Mouse (Mus musculus) midbrain, embryonic 11.5 days (tissue): ENCODE results near the gene U2surp. TPM values are rescaled to one million over a fixed set of nuclear protein-coding genes. Genes with fewer than 3 reads are reported as not detected.

Experiments used
- ATAC-seq: fragments of 200-750 bp; cut with Nextera tagmentation; 2 replicates; pipeline ENCODE4 v1.8.0; 2017; ENCODE audit warnings: moderate TSS enrichment, moderate library complexity; ENCODE audit not compliant: low FRiP score
- DNase-seq: peaks from one replicate; pipeline ENCODE4 v3.0.0; 2015; ENCODE audit warnings: low spot score; ENCODE audit errors: missing footprints
- H3K27ac ChIP-seq: fragments of 300-500 bp; sonication (generic); 2 replicates; pipeline ENCODE4 v1.5.1; 2014; ENCODE audit warnings: low read depth, low read length
- H3K27me3 ChIP-seq: fragments of 300-500 bp; sonication (generic); 2 replicates; pipeline ENCODE4 v1.6.1; 2014; ENCODE audit warnings: mild to moderate bottlenecking, low read length, moderate library complexity, mixed read lengths; ENCODE audit not compliant: control insufficient read depth, insufficient read depth
- H3K36me3 ChIP-seq: fragments of 300-500 bp; sonication (generic); 2 replicates; pipeline ENCODE4 v1.6.1; 2014; ENCODE audit warnings: mild to moderate bottlenecking, low read length, moderate library complexity, mixed read lengths; ENCODE audit not compliant: control insufficient read depth, insufficient read depth
- H3K4me1 ChIP-seq: fragments of 300-500 bp; sonication (generic); 2 replicates; pipeline ENCODE4 v1.6.1; 2014; ENCODE audit warnings: low read length; ENCODE audit not compliant: control insufficient read depth, insufficient read depth
- H3K4me2 ChIP-seq: fragments of 300-500 bp; sonication (generic); 2 replicates; pipeline ENCODE4 v1.6.1; 2014; ENCODE audit warnings: mild to moderate bottlenecking, moderate library complexity
- H3K4me3 ChIP-seq: fragments of 300-500 bp; sonication (generic); 2 replicates; pipeline ENCODE4 v1.5.1; 2014; ENCODE audit warnings: low read depth, low read length
- H3K9ac ChIP-seq: fragments of 300-500 bp; sonication (generic); 2 replicates; pipeline ENCODE4 v1.6.1; 2014; ENCODE audit warnings: low read length
- H3K9me3 ChIP-seq: fragments of 300-500 bp; sonication (generic); 2 replicates; pipeline ENCODE4 v1.6.1; 2016; ENCODE audit warnings: low read length; ENCODE audit not compliant: control insufficient read depth
- WGBS: fragments of 180-500 bp; shearing (Covaris S2); extraction: QIAGEN DNeasy Blood & Tissue Kit; methylation state at CpG from one replicate; pipeline ENCODE4 v1.1.7; 2014; 5-methylcytosine and 5-hydroxymethylcytosine counted together
- polyA plus RNA-seq: library from polyadenylated mRNA; unstranded; fragments of >200 nt; fragmentation: Nextera tagmentation; extraction: Ambion mirVana; gene quantifications from 2 replicates; pipeline ENCODE4 v1.2.1, GENCODE M21; 2014

Gene U2surp
- polyA plus RNA-seq, 1 experiment from 2014 or later: 157 TPM

DNA sequence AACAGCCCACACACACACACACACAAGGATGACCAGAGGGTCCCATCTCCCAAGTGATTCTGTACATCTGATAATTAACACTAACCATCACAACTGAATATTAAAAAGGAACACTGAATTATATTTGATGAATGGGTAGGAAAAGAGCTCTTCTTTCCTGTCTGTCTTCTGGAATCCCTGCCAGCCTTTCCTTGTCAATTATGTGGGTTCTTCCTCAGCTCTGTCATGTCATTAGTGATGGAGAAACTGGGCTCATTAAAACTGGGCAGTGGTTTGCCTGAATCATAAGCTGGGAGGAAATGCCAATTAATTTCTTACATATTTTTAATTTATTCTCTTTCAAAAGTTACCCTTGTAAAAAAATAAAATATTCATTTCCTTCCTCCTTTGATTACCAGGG, 29.4 kb upstream of the U2surp start:
- no peaks in the 10 kb centered on the region for H3K27me3 ChIP-seq
- H3K4me2 ChIP-seq: no peak overlapping the region
- no peak overlapping the region for H3K9ac ChIP-seq
- no peak overlapping the region for H3K4me3 ChIP-seq
- H3K4me1 ChIP-seq: no peaks in the 10 kb centered on the region
- H3K27ac ChIP-seq: no peak overlapping the region
- H3K36me3 ChIP-seq: no peaks in the 10 kb centered on the region
- DNase-seq (no peak), ATAC-seq (no peak)
- no peaks in the 10 kb centered on the region for H3K9me3 ChIP-seq

DNA sequence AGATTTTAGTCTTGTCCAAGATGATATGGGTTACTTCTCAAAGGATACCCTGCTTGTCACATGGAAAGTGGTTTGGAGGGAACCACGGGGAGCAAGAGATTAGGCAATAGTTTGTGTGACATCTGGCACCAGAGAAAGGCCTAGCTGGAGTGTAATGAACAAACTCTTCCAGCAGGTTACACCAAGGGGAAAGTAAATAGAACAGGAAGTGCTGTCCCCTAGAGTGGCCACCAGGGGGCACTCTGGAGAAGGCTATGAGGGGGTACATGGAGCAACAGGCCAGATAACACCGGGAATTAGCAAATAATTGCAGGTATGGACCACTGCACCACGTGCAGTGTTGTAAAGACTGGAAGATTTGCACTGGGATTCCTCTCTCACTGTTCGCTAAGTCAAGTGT, 28.7 kb upstream of the U2surp start:
- no peaks in the 10 kb centered on the region for H3K27me3 ChIP-seq
- ATAC-seq: no peak
- H3K9me3 ChIP-seq: no peaks in the 10 kb centered on the region
- no peaks in the 10 kb centered on the region for H3K4me1 ChIP-seq
- H3K4me2 ChIP-seq: no peak overlapping the region
- H3K9ac ChIP-seq: no peak overlapping the region
- 60% methylated on average over 4 of the region's 4 CpGs for WGBS
- no peak overlapping the region for H3K27ac ChIP-seq
- DNase-seq: no peak
- H3K4me3 ChIP-seq: no peak overlapping the region
- H3K36me3 ChIP-seq: no peaks in the 10 kb centered on the region

DNA sequence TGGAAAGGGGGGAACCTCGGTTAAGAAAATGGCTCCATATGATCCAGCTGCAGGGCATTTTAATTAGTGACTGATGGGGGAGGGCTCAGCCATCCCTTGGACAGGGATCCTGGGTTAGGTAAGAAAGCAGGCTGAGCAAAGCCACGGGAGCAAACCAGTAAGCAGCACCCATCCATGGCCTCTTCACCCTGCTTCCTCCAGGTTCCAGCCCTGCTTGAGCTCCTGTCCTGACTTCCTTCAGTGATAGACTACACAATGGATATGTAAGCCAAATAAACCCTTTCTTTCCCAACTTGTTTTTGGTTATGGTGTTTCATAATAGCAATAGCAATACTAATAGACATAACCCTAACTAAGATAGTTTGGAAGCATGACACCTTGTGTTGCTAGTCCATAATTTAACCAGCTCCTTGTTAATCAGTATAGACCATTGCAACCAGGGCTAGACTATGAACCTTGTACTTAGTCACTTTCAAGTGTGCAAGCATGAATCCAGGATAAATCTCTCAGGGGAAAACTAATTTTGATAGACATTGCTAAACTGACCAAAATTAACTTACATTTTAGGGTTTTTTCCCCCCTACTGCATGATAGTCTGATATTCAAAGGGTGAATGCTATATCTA, 27.5 kb upstream of the U2surp start:
- H3K4me2 ChIP-seq: no peak overlapping the region
- DNase-seq: no peak
- no peak for ATAC-seq
- H3K9ac ChIP-seq: no peak overlapping the region
- no peak overlapping the region for H3K27ac ChIP-seq
- no peaks in the 10 kb centered on the region for H3K27me3 ChIP-seq
- H3K4me3 ChIP-seq: no peak overlapping the region
- H3K9me3 ChIP-seq: no peaks in the 10 kb centered on the region
- H3K4me1 ChIP-seq: no peaks in the 10 kb centered on the region
- H3K36me3 ChIP-seq: no peaks in the 10 kb centered on the region
- WGBS: 70% methylated on average over 2 of the region's 2 CpGs

DNA sequence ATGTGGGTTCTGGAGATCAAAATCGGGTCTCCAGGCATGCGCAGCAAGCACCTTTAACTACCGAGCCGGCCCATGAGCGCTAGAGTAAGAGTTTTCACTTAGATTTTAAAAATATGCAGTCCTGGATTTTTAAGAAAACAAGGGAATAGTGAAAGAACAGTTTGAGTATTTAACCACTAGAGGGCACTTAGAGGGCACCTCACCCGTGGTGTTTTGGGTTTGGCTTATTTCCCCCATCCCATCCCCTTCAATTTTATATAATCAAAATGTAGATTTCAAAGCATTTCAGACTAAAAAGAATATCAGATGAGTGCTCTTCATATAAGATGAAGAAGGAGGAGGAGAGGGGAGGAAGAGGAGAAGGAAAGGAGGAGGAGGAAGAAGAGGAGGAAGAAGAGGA, 22.0 kb upstream of the U2surp start:
- no peak overlapping the region for H3K4me3 ChIP-seq
- H3K36me3 ChIP-seq: no peaks in the 10 kb centered on the region
- H3K9ac ChIP-seq: no peak overlapping the region
- H3K27me3 ChIP-seq: no peaks in the 10 kb centered on the region
- H3K4me1 ChIP-seq: no peaks in the 10 kb centered on the region
- no peaks in the 10 kb centered on the region for H3K9me3 ChIP-seq
- no peak overlapping the region for H3K27ac ChIP-seq
- DNase-seq: no peak
- ATAC-seq: no peak
- no peak overlapping the region for H3K4me2 ChIP-seq
- WGBS: 39% methylated on average over 6 of the region's 6 CpGs

DNA sequence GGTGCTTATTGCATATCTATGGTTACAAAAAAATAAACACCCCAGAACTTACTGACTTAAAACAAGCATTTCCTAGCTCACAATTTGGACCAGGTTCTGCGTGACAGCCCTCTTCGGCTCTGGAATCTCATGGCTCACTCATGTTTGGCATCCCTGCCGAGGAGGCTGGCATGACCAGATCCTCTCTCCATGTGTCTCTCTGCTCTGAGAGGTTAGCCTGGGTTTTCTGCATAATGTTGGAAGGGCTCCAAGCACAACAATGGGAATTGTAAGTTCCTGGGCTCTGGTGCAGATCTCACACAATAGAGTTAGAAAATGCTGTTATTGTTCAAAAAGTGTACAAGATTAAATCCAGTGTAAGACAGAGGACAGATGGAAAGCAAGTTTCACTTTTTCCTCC, 19.3 kb upstream of the U2surp start:
- no peak for ATAC-seq
- WGBS: 64% methylated on average over 3 of the region's 3 CpGs

DNA sequence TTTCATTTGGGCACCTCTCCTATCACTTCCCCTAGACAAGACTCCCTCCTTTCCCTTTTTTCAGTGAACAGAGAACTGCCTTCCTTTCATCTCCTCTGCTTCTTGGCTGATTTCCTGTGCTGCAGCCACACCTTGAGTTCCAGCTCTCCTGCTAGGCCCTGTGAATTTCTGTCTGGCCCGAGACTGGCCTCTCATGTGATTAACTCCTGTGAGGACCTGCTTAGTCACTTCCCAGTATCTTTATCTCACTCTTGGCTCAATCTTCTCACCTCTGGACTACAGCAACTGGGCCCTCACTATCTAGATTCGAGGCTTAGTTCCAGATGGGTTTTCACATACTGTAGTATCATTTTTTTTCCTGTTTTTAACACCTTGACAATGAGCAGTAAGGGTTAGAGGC, 15.9 kb upstream of the U2surp start:
- DNase-seq (peak; percentile 14), ATAC-seq (no peak)
- WGBS: 68% methylated on average over 2 of the region's 2 CpGs
- Histone ChIP-seq H3K27ac (no peak overlapping the region), H3K4me2 (no peak overlapping the region), H3K9me3 (no peaks in the 10 kb centered on the region), H3K4me1 (no peaks in the 10 kb centered on the region), H3K27me3 (no peaks in the 10 kb centered on the region), H3K36me3 (no peaks in the 10 kb centered on the region), H3K4me3 (no peak overlapping the region), H3K9ac (no peak overlapping the region)

More for the DNA sequence above, 19.3 kb upstream of the U2surp start:
- Histone ChIP-seq H3K9ac (no peak overlapping the region), H3K4me3 (no peak overlapping the region), H3K27ac (no peak overlapping the region), H3K4me2 (no peak overlapping the region), H3K27me3 (no peaks in the 10 kb centered on the region), H3K9me3 (no peaks in the 10 kb centered on the region), H3K36me3 (no peaks in the 10 kb centered on the region), H3K4me1 (no peaks in the 10 kb centered on the region)
- DNase-seq: no peak

DNA sequence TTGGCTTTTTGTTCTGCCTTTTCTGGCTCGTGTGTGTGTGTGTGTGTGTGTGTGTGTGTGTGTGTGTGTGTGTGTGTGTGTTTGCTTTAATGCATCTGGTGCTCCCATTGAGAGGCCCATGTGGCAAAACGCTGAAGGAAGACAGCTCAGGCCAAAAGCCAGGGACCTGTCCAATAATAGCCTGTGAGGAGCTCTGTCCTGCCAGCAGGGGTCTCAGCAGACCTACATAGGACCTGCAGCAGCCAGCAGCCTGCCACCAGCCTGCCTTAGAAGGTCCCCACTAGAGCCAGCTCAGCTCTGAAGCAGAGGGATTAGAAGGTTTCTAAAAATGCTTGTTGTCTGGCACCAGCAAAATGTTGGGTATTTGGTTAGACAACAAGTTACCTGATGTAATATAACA, 14.2 kb upstream of the U2surp start:
- WGBS: 16% methylated on average over 2 of the region's 2 CpGs

DNA sequence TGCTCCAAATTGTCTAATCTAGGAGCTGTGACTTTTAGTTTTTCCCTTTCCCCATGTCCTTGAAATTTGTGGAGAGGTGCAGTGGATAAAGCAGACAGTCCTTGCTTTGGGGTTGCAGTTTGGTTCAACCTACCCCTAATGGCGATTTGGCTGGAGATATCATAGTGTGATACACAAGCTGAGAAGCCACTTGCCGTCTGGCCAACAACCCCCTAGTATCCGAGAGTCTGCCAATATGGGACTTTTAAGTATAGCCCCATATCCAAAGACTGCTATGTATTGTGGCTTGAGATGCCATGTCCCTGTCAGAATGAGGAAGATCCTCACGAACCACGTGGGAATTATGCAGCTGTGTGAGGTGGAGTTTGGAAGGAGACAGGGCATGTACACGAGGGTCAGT, 13.6 kb upstream of the U2surp start:
- Histone ChIP-seq H3K4me1 (no peaks in the 10 kb centered on the region), H3K4me2 (no peak overlapping the region), H3K9me3 (no peaks in the 10 kb centered on the region), H3K4me3 (no peak overlapping the region), H3K27ac (no peak overlapping the region), H3K9ac (no peak overlapping the region), H3K27me3 (no peaks in the 10 kb centered on the region), H3K36me3 (no peaks in the 10 kb centered on the region)
- no peak for DNase-seq
- WGBS: 82% methylated on average over 6 of the region's 6 CpGs
- ATAC-seq: no peak

More for the DNA sequence above, 14.2 kb upstream of the U2surp start:
- Histone ChIP-seq H3K4me2 (no peak overlapping the region), H3K4me1 (no peaks in the 10 kb centered on the region), H3K9me3 (no peaks in the 10 kb centered on the region), H3K4me3 (no peak overlapping the region), H3K36me3 (no peaks in the 10 kb centered on the region), H3K9ac (no peak overlapping the region), H3K27me3 (no peaks in the 10 kb centered on the region), H3K27ac (no peak overlapping the region)
- peak; percentile 87; the same call in 1 of the 2 replicates for ATAC-seq
- DNase-seq: peak; percentile 75

DNA sequence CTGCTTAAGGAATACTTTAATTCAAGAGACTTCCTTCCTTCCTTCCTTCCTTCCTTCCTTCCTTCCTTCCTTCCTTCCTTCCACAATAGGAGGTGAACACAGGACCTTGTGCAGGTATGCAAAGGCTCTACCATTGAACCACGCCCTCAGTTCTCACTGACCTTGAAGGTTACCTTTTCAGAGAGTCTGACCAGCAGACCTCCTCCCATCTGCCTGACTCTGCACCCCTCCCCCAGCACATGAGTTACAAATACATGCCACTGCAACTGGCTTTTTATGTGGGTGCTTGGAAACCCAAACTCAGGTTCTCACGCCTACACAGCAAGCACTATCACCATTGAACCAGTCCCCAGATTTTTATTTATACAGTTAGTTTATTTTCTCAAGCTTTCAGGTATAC, 10.8 kb upstream of the U2surp start:
- H3K4me1 ChIP-seq: no peaks in the 10 kb centered on the region
- ATAC-seq (no peak), DNase-seq (no peak)
- H3K4me3 ChIP-seq: no peak overlapping the region
- WGBS: 91% methylated on average over 2 of the region's 2 CpGs
- no peaks in the 10 kb centered on the region for H3K36me3 ChIP-seq
- no peaks in the 10 kb centered on the region for H3K27me3 ChIP-seq
- no peaks in the 10 kb centered on the region for H3K9me3 ChIP-seq
- no peak overlapping the region for H3K27ac ChIP-seq
- no peak overlapping the region for H3K9ac ChIP-seq
- H3K4me2 ChIP-seq: no peak overlapping the region
